In genomic region chr1:78357868-78358267, GRCm38 (mm10) we compare ENCODE assay signal across 23 mouse cellular contexts. TPM values are rescaled to one million over a fixed set of nuclear protein-coding genes. Genes with fewer than 3 reads are reported as not detected.
A peak's percentile ranks its signal among the peaks of the same experiment; 100 is the strongest.
DNase-seq lines count a peak whose midpoint lies in the region; ATAC-seq lines count a peak whose summit lies in the region.
"Had no signal": no experiment of that assay in that cellular context is flagged by ENCODE, and none has a peak within 500 bp of the region (broad histone marks: within the 10 kb centered on the region; RNA-seq: fewer than 3 reads in every experiment).

No protein-coding gene starts in this region.

- no peak overlapping the region for H3K4me2 ChIP-seq in intestine, embryonic 15.5 days (replicated peaks)
- H3K4me2 ChIP-seq in intestine, embryonic 16.5 days (ENCODE audit: low read depth, low read length) = no peak overlapping the region
- H3K4me2 ChIP-seq: embryonic facial prominence, embryonic 13.5 days; forebrain, embryonic 12.5 days; heart, embryonic 15.5 days; hindbrain, embryonic 12.5 days had no signal

- intact Hi-C loops in heart, postnatal 14 days (cut with DNase I) = no loop called here

- no peaks in the 10 kb centered on the region for H3K9me3 ChIP-seq in intestine, embryonic 15.5 days
- H3K9me3 ChIP-seq in intestine, embryonic 16.5 days (ENCODE audit: control insufficient read depth, low read length) = no peaks in the 10 kb centered on the region
- H3K9me3 ChIP-seq: embryonic facial prominence, embryonic 13.5 days; forebrain, embryonic 12.5 days; heart, embryonic 10.5 days; heart, embryonic 15.5 days; hindbrain, embryonic 12.5 days had no signal

- ATAC-seq in intestine, embryonic 15.5 days = no peak
- ATAC-seq in intestine, embryonic 16.5 days = no peak
- ATAC-seq: forebrain, embryonic 16.5 days; hindbrain, embryonic 16.5 days had no signal

- H3K4me3 ChIP-seq in intestine, embryonic 15.5 days (replicated peaks) = no peak overlapping the region
- no peak overlapping the region for H3K4me3 ChIP-seq in intestine, embryonic 16.5 days (ENCODE audit: low read length)
- H3K4me3 ChIP-seq: embryonic facial prominence, embryonic 13.5 days; forebrain, embryonic 12.5 days; gastrocnemius, adult 2 months; heart, embryonic 10.5 days; heart, embryonic 15.5 days; hindbrain, embryonic 12.5 days had no signal

- no peaks in the 10 kb centered on the region for H3K36me3 ChIP-seq in intestine, embryonic 15.5 days
- H3K36me3 ChIP-seq in intestine, embryonic 16.5 days (ENCODE audit: control insufficient read depth, insufficient read depth, low read length) = no peaks in the 10 kb centered on the region
- H3K36me3 ChIP-seq: embryonic facial prominence, embryonic 13.5 days; forebrain, embryonic 12.5 days; heart, embryonic 10.5 days; heart, embryonic 15.5 days; hindbrain, embryonic 12.5 days had no signal

- 0 out of 2 replicates have a peak, but pooled peaks cover 5% of the 10 kb centered on the region for H3K4me1 ChIP-seq in intestine, embryonic 15.5 days (replicated peaks)
- H3K4me1 ChIP-seq in intestine, embryonic 16.5 days (ENCODE audit: control insufficient read depth, insufficient read depth, low read length) = peaks cover 9% of the 10 kb centered on the region
- H3K4me1 ChIP-seq: forebrain, embryonic 12.5 days; hindbrain, embryonic 12.5 days had no signal

- no peak overlapping the region for H3K9ac ChIP-seq in intestine, embryonic 15.5 days
- no peak overlapping the region for H3K9ac ChIP-seq in intestine, embryonic 16.5 days (ENCODE audit: low read depth, low read length)
- H3K9ac ChIP-seq: embryonic facial prominence, embryonic 13.5 days; forebrain, embryonic 12.5 days; heart, embryonic 15.5 days; hindbrain, embryonic 12.5 days had no signal

- H3K27ac ChIP-seq in intestine, embryonic 15.5 days = 0 out of 2 replicates have a peak overlapping the region, but pooled peaks have one; percentile 36
- H3K27ac ChIP-seq in intestine, embryonic 16.5 days (ENCODE audit: low read length) = no peak overlapping the region
- H3K27ac ChIP-seq: embryonic facial prominence, embryonic 13.5 days; forebrain, embryonic 12.5 days; gastrocnemius, adult 2 months; heart, embryonic 10.5 days; heart, embryonic 15.5 days; hindbrain, embryonic 12.5 days had no signal

- DNase-seq in heart, adult 11 months = peak; percentile 2
- DNase-seq in heart, postnatal 14 days = no peak
- DNase-seq in retina, postnatal 1 day = peak; percentile 7
- no peak for DNase-seq in retina, embryonic 14.5 days (ENCODE audit: low spot score)
- DNase-seq in left cerebral cortex, adult 8-10 months (ENCODE audit: low spot score in 2 of 2) = no peak
- DNase-seq: adrenal gland, adult 2 months; adrenal gland, postnatal 25 days; cerebellum, adult 18-20 months; cerebellum, adult 9-11 months; cerebellum, postnatal 36 days; gastrocnemius, adult 2 months; gastrocnemius, postnatal 25 days; heart, postnatal 4 days had no signal

- no peaks in the 10 kb centered on the region for H3K27me3 ChIP-seq in intestine, embryonic 15.5 days (replicated peaks)
- H3K27me3 ChIP-seq in intestine, embryonic 16.5 days (replicated peaks; ENCODE audit: control insufficient read depth, insufficient read depth, low read length) = no peaks in the 10 kb centered on the region
- H3K27me3 ChIP-seq: embryonic facial prominence, embryonic 13.5 days; heart, embryonic 15.5 days had no signal

- WGBS in intestine, embryonic 15.5 days = 59% methylated on average over 1 of the region's 1 CpGs
- WGBS in intestine, embryonic 16.5 days = 72% methylated on average over 1 of the region's 1 CpGs

RNA-seq across cellular contexts. Expression of gene Sgpp2, which starts 47.7 kb away (rescaled TPM):
- total RNA-seq in heart, postnatal 14 days (2021) = under 1 TPM in 1 of 2 experiments, not detected in 1; 0.05 TPM
- polyA plus RNA-seq in intestine, embryonic 15.5 days (2015; fragmentation: Nextera tagmentation; extraction: Ambion mirVana) = 35.9 and 37.9 TPM in 2 replicates
- 46.4 and 48.0 TPM in 2 replicates for polyA plus RNA-seq in intestine, embryonic 16.5 days (2015; fragmentation: Nextera tagmentation; extraction: Ambion mirVana)
- 10 to 100 TPM; 12.1 to 14.9 (median 13.5) TPM for total RNA-seq in left cerebral cortex, adult 8-10 months (2022)
- total RNA-seq: gastrocnemius, adult 2 months; gastrocnemius, postnatal 25 days; granulocyte monocyte progenitor cell, adult 5-6 weeks had no signal

Comparison
In these comparisons a context has a peak if more than half of its experiments do, and no peak if none do; other contexts are left out.
1. DNase-seq: peak in heart, adult 11 months (single experiment) and retina, postnatal 1 day (single experiment); none in heart, postnatal 14 days (0 of 2), retina, embryonic 14.5 days (single experiment) and left cerebral cortex, adult 8-10 months (0 of 2).
2. RNA of gene Sgpp2, which starts 47.7 kb away (total RNA-seq): 12.1 to 14.9 TPM in left cerebral cortex, adult 8-10 months; 0.05 TPM in heart, postnatal 14 days; every median in the first group is over 10 times any median in the second.